Mouse (Mus musculus) adrenal gland, adult 8-10 months (tissue): Measurements from ENCODE around the gene Gpatch8. TPM values are rescaled to one million over a fixed set of nuclear protein-coding genes. Genes with fewer than 3 reads are reported as not detected.

Source experiments
- DNase-seq: peaks from one replicate; pipeline ENCODE4 v3.0.0; 2022
- total RNA-seq, 4 experiments: library from RNA; stranded (reverse); gene quantifications; 2 replicates each; pipeline ENCODE4 v1.2.4; 2022

Gene Gpatch8
- total RNA-seq, 4 experiments from 2014 or later: 29.2 to 48.9 (median 35.7) TPM

GRCm38 (mm10) chr11:102447497-102447896 lies 108.7 kb downstream of the Gpatch8 start, which contains the start of gene Fam171a2:
TSS of gene Fam171a2 (minus strand) at chr11:102447682.
- no peak for DNase-seq

- DNase-seq: no peak
Observed at GRCm38 (mm10) chr11:102446581-102447461, 109.4 kb downstream of the Gpatch8 start.

GRCm38 (mm10) chr11:102445891-102446361 lies 110.3 kb downstream of the Gpatch8 start:
- DNase-seq: no peak

- no peak for DNase-seq
Observed at GRCm38 (mm10) chr11:102445264-102445890, 110.8 kb downstream of the Gpatch8 start.

GRCm38 (mm10) chr11:102444781-102445180 lies 111.4 kb downstream of the Gpatch8 start:
- no peak for DNase-seq

- no peak for DNase-seq
Observed at GRCm38 (mm10) chr11:102444321-102444720, 111.9 kb downstream of the Gpatch8 start.

GRCm38 (mm10) chr11:102443740-102444139 lies 112.5 kb downstream of the Gpatch8 start:
- no peak for DNase-seq

- no peak for DNase-seq
Observed at GRCm38 (mm10) chr11:102442089-102442488, 114.1 kb downstream of the Gpatch8 start.

- DNase-seq: no peak
Observed at GRCm38 (mm10) chr11:102441434-102441833, 114.8 kb downstream of the Gpatch8 start.

- DNase-seq: no peak
Observed at GRCm38 (mm10) chr11:102440255-102440654, 115.9 kb downstream of the Gpatch8 start.

GRCm38 (mm10) chr11:102439093-102440082 lies 116.8 kb downstream of the Gpatch8 start:
- DNase-seq: no peak

GRCm38 (mm10) chr11:102438212-102439092 lies 117.7 kb downstream of the Gpatch8 start:
- peak; percentile 61 for DNase-seq

GRCm38 (mm10) chr11:102437120-102438061 lies 118.8 kb downstream of the Gpatch8 start:
- DNase-seq: peak; percentile 65

GRCm38 (mm10) chr11:102436471-102436790 lies 119.8 kb downstream of the Gpatch8 start:
- no peak for DNase-seq

- peak; percentile 58 for DNase-seq
Observed at GRCm38 (mm10) chr11:102435754-102436470, 120.3 kb downstream of the Gpatch8 start.

- DNase-seq: no peak
Observed at GRCm38 (mm10) chr11:102434816-102435705, 121.1 kb downstream of the Gpatch8 start.

- DNase-seq: peak; percentile 78
Observed at GRCm38 (mm10) chr11:102434406-102434805, 121.8 kb downstream of the Gpatch8 start.

- no peak for DNase-seq
Observed at GRCm38 (mm10) chr11:102433866-102434265, 122.3 kb downstream of the Gpatch8 start.
